Mouse (Mus musculus) heart, adult 11 months (tissue): Measurements from ENCODE around the gene Scmh1.
A peak's percentile ranks its signal among the peaks of the same experiment; 100 is the strongest.

ENCODE experiments used
- DNase-seq: peaks from one replicate; pipeline ENCODE4 v3.0.0; 2022

The Scmh1 gene

DNA sequence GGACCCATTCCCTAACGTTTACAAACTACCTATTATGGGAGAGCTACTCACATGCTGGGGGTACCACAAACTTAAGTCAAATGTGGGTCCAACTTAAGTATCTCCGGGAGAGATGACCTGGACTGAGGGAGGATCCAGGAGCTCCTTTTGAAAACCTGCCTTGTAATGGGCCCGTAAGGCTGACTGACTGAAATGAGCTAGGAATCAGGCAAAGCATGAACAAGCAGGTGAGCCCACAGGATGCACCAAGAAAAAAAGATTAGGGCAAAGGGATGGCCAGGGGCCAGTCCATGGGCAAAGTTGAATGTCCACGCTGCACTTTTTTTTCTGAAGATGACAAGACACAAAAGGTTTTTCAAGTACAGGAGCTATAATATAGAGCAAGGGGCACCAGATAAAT is 163.9 kb downstream of the Scmh1 start:
- no peak for DNase-seq

DNA sequence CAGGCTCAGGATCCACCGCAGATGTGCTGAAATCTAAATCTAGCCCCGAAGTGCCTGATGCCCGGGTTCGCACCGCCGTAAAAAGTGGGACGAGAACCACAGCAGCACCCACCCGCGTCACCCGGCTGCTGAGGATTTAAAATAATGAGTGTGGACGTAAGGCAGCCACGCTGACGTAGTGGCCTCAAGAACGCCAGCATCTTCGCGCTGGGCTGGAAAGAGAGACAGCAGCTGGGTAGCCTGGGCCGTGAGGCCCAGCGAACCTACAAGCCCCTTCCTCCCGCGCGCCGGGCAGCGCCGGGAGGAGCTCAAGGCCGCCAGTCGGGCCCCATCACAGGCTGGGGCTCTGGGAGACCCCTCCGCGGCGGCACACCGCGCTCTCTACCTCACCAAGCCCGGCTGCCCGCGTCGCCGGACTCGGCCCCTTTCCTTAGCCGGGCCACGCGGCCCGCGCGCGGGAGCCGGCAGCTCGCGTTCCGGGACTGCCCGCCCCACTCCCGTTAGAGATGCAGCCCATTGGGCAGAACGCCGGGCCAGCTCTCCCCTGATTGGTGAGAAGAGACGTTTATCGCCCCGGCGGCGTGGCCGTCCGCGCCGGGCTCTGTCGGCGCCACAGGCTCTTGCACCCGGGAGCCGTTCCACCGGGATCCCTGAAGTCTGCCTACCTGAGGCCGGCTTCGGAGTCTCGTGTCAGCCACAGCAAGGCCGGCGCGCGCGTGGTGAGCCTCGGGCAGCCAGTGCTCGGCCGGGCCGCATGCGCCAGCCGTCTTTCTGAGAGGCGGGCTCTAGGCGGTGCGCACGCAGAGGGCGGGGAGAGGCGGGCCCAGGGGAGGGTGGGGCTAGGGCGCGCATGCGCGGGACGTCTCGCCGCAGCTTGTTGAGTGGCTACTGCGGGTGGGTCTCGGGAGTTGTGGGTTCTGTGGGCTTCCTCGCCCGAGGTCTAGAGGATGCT is 164.7 kb downstream of the Scmh1 start, which contains the start of gene Ctps:
Gene Ctps, minus strand, starts transcription at position 791 of the 952 bp plus-strand sequence.
- peak; percentile 100 for DNase-seq

DNA sequence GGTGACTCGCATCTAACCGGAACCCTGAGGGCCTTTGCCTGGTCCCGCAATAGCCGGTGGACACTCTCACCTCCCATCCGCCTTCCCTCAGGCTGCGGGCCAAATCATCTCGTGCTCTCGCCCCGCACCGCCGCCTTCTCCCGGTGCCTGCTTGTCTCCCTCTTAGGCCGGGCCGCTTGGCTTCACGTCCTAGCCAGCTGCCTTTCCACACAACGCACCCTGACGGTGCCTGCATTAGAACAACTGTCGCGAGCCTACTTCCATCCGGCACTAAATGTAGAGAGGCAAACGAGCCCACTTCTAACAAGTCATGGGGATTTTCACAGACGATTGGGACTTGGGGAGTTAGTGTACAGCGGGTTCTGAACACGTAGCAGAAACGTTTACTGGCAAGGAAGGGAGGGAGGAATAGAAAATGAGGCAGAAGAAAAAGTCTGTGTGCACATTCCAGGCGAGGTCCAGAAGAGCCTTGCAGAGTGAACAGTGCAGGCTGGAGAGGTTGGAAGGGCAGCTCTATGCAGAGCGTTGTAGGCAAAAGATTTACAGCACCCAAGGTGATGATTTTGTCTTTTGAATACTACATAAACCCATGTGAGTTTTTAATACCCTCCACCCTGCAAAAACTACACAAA is 165.5 kb downstream of the Scmh1 start:
- DNase-seq, result no peak

DNA sequence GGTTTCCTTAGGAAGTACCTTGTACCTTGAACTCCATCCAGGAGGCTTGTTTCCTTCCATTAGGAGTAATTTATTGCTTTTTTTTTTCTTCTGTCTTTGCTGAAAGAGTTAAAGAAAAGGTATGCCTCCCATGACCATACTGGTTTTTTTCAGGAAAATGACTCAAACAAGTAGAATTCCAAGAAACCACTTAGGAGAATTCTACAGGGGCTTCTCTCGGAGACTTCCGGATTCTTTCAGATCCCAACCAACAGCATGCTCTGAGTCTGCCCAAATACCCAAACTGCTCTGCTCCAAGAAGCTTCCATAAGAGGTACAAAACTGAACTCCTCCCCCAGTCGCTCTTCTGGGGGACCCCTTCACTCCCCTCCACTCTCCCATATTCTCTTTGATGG is 166.0 kb downstream of the Scmh1 start:
- DNase-seq, result no peak

DNA sequence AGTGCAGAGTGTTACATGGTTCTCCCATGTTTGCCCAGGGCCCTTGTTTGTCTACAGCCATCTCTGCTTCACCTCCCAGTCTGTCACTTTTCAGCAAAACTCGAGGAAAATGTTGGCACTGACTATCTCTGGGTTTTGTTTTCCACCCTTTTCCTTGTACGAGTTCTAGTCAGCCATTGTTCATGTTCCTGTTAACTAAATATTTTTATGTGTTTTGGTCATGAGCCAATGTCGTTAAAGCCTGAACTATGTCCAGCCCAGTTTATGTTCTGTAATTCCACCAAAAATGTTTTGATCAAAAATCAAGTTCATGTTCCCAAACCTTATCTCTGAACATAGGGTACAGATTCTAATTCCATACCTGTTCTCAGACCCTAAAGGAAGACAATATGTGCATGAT is 166.6 kb downstream of the Scmh1 start:
- no peak for DNase-seq
